Mouse (Mus musculus) brown adipose tissue, adult 24 weeks (tissue): ENCODE data around the gene Rad51b. TPM values are rescaled to one million over a fixed set of nuclear protein-coding genes. Genes with fewer than 3 reads are reported as not detected.
A peak's percentile ranks its signal among the peaks of the same experiment; 100 is the strongest.

Experiments
- H3K27ac ChIP-seq: fragments of 200-500 bp; replicated peaks from 2 replicates; pipeline ENCODE4 v1.5.1; 2012; ENCODE audit warnings: low read depth, mild to moderate bottlenecking, low read length
- H3K4me1 ChIP-seq: fragments of 200-500 bp; 2 replicates; pipeline ENCODE4 v1.6.1; 2012; ENCODE audit warnings: low read length, mixed read lengths; ENCODE audit not compliant: control insufficient read depth, insufficient read depth, insufficient read length
- H3K4me3 ChIP-seq: fragments of 200-500 bp; 2 replicates; pipeline ENCODE4 v1.5.1; 2012; ENCODE audit warnings: low read depth, mild to moderate bottlenecking, low read length, moderate library complexity; ENCODE audit not compliant: insufficient read depth
- polyA plus RNA-seq: library from polyadenylated mRNA; stranded (reverse); fragments of >200 nt; gene quantifications from 2 replicates; pipeline ENCODE4 v1.2.4, GENCODE M21; 2012; ENCODE audit not compliant: missing spikeins, insufficient read depth, insufficient read length

The Rad51b gene
- polyA plus RNA-seq, result 0.63 and 0.75 TPM in 2 replicates

DNA sequence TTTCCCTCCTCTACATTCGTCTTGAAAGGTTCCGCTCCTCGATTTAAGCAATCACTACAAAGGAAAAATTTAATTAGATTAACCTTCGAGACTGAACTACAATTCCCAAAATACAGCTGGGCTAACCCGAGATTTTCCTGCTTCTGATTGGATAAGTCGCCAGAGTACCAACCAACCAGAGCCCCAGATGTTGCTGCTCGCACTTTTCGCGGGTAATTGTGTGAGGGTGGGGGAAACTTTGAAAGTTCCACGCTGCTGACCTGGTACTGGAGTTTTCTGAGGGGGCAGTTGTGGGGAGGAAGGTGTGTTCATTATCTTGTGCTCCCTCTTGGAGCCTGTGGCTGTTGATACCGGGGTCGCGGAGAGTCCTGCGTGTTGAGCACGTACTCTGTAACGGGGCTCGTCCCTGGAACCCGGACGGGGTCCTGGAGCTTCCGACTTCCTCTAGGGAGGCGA, at the start of gene Rad51b:
Rad51b (plus strand) TSS at position 162 of the 456 bp plus-strand sequence.
- H3K4me3 ChIP-seq, result peak within 1 kb of the TSS; percentile 94
- H3K4me1 ChIP-seq, result no peaks in the 10 kb centered on the region; the same call in 1 of the 2 replicates

DNA sequence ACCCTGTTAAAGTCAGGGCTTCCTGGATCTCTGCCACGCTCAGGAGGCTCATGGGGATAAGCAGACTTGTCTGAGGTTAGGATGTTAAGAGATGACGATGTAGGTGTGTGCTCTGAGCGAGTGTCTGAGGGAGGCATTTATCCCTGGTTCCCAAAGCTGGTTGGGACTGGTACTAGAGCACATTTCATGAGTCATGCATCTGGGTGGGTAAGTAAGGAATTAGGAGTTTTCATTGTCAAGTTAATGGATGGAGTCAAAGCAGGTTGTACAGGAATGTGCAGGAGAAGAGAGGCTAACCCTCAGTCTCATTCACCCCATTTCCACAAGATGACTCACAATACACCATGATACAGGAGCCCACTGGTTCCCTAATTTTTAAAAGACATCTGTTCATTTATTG, 49.0 kb upstream of the Rad51b start:
- Histone ChIP-seq H3K4me1 (no peaks in the 10 kb centered on the region), H3K4me3 (no peak overlapping the region)

More for the DNA sequence above, at the start of gene Rad51b:
- 0 out of 2 replicates have a peak within 1 kb of the TSS, but pooled peaks have one; percentile 15 for H3K27ac ChIP-seq

DNA sequence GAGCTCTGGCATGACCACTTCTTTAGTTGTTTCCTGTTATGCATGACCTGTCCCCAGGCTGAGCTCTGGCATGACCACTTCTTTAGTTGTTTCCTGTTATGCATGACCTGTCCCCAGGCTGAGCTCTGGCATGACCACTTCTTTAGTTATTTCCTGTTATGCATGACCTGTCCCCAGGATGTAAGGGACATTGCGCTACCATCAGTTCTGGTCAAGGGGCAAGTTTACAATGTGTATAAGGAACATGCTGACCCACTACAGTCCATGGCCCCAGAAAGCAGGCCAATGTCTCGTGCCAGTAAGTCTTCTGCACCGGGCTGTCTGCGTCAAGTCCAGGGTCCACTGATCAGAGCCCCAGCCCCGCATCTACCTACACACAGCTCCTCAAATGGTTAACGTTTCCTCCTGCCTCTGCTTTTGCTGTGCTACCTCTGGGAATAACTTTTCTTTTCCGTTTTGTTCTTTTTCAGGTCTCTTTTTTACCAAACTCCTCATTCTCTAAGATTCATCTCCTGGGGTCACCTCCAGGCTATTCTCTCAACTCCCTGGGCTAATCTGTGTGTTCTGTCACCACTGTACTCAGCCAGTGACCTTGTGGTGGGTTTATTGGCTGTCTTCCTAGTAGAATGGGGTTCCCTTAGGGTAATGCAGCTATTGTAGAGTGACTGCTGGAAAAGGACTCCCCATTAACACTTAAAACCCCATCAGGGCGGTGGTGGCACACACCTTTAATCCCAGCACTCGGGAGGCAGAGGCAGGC, 43.6 kb upstream of the Rad51b start:
- peak overlapping the region; percentile 47; the same call in 1 of the 2 replicates for H3K27ac ChIP-seq
- no peaks in the 10 kb centered on the region for H3K4me1 ChIP-seq
- H3K4me3 ChIP-seq, result no peak overlapping the region

More for the DNA sequence above, 49.0 kb upstream of the Rad51b start:
- no peak overlapping the region for H3K27ac ChIP-seq

DNA sequence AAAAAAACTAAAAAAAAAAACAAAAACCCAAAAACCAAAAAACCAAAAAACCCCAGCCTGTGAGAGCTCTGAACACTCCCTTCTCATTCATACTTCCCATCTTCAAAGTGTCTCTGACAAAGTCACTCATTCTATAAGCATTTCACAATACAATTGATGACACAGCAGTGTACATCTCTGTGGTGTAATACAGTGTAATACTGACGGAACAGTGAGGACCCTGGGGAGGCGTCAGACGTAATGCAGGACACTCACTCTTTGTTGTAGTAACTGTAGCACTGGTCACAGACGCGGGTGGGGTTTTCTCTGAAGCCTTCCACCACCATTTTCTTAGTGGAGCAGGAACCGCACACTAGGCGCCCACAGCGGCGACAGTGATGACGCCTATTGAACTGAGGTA, 42.1 kb upstream of the Rad51b start:
- Histone ChIP-seq H3K4me1 (no peaks in the 10 kb centered on the region), H3K27ac (no peak overlapping the region), H3K4me3 (no peak overlapping the region)

DNA sequence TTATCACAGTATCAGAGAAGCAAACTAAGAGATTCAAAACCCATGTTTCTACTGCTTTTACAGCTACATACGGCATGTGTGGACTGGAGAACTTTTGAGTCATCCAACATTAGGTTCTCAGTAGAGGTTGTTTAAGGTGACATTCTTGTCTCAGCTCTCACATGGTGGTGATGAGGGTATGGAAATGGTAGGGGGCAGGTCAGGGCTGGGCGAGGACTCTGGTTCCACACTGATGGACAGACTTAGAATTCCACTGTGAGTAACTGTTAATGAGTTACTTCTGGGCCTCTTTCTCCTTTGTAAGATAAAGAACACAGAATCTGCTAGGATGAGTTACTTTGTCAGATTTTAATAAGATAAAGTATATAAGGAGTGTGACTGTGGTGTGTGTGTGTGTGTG, 36.9 kb upstream of the Rad51b start:
- no peak overlapping the region for H3K27ac ChIP-seq

DNA sequence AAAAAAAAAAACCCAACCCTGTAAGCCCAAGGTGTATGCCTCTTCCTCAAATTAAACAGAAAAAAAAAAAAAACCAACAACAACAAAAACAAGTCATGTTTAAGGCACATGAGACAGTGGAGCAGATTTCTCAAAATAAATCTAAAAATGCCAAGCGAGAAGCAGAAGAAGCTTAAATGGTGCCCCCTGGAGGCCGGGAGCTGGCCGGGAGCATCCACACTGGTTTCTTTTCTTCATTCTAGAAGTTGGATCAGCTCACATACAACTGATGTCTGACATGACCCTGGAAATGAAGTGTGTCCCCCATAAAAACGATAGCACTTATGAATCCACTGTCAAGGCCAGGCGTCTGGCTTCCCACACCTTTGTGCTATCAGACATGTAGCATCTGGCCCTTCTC, 36.0 kb upstream of the Rad51b start:
- Histone ChIP-seq H3K4me1 (no peaks in the 10 kb centered on the region), H3K4me3 (no peak overlapping the region)

More for the DNA sequence above, 36.9 kb upstream of the Rad51b start:
- H3K4me3 ChIP-seq, result no peak overlapping the region
- H3K4me1 ChIP-seq, result no peaks in the 10 kb centered on the region

DNA sequence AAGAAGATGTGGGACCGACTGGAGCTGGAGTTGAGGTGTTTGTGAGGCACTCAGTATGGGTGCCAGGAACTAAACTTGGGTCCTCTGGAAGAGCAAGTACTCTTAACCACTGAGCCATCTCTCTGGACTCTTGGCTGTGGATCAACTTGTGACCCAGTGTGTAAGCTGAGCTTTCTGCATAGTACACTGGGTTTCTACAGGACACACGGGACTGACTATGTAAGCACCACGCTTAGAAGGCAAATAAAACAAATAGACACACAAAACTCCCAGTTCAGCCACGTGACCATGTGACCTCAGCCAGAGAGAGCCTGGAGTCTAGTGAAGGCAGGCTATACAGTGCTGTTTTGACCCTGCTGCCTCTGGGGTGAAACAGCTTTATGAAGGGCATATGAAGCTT, 24.5 kb upstream of the Rad51b start:
- H3K27ac ChIP-seq, result no peak overlapping the region
- no peaks in the 10 kb centered on the region for H3K4me1 ChIP-seq
- H3K4me3 ChIP-seq, result no peak overlapping the region

More for the DNA sequence above, 36.0 kb upstream of the Rad51b start:
- H3K27ac ChIP-seq, result no peak overlapping the region

DNA sequence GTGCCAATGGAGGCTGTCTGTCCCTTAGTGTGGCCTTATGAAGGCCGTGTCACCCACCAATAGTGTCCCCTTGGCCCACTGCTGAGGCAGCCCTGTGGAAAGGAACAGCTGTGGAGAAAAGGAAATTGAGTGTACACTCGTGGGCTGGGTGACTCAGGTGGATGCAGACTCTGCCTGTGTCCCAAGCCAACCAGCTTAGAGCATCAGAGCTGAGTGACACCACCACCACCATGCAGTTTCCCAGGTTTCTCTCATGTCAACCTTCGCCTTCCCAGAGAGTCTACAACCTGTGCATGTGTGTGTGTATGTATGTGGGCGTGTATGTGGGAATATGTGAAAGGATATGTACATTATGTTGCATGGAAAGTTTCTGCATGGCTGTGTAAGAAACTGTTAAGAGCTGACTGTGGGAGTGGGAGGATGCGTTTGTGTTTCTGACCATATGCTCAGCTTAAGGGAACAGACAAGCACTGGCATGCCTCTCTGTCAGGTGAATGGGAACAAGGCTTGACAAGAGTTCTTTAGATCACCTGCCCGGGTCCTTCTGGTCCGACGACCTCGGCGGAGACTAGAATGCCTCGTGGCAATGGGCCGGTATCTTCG, 17.5 kb upstream of the Rad51b start:
- Histone ChIP-seq H3K4me3 (no peak overlapping the region), H3K27ac (no peak overlapping the region), H3K4me1 (no peaks in the 10 kb centered on the region)

DNA sequence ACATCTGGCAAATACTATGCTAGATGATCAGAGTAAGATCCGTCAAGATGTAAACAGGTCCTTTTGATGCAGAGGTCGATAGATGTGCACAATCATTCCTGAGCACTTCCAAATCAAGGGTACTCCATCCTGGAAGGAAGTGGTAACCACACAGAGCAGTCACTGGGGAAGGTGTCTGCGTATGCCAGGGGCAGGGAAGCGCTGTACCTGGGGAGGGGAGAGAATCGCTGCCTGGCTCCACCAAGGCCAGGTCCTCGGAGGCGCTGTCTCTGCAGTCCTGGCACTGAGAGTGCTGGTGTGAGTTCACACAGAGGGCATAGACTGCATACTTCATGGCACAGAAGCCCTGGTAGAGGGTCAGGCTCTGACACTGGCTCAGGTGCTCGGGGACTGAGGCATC, 14.5 kb upstream of the Rad51b start:
- Histone ChIP-seq H3K27ac (no peak overlapping the region), H3K4me3 (no peak overlapping the region), H3K4me1 (no peaks in the 10 kb centered on the region)

DNA sequence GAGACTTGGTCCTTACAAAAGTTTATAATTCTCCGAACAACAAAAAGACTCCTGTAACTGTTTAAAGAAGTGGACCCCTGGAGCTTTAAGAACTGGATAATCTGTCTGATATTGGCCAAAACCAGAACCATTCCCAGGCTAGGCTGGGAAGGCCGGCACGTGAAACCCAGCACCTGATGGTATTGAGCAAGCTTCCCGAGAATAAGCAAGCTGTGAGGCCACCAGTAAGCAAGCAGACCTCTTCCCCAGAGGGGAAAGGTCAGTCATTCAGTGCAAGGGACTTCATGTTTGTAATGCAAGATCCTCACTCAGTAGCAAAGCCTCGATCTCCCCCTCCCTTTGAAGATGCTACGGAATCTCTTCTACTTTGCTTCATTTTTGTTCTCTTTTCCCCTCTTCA, 4.2 kb upstream of the Rad51b start:
- no peaks in the 10 kb centered on the region; the same call in 1 of the 2 replicates for H3K4me1 ChIP-seq
- no peak overlapping the region for H3K27ac ChIP-seq
- no peak overlapping the region for H3K4me3 ChIP-seq

DNA sequence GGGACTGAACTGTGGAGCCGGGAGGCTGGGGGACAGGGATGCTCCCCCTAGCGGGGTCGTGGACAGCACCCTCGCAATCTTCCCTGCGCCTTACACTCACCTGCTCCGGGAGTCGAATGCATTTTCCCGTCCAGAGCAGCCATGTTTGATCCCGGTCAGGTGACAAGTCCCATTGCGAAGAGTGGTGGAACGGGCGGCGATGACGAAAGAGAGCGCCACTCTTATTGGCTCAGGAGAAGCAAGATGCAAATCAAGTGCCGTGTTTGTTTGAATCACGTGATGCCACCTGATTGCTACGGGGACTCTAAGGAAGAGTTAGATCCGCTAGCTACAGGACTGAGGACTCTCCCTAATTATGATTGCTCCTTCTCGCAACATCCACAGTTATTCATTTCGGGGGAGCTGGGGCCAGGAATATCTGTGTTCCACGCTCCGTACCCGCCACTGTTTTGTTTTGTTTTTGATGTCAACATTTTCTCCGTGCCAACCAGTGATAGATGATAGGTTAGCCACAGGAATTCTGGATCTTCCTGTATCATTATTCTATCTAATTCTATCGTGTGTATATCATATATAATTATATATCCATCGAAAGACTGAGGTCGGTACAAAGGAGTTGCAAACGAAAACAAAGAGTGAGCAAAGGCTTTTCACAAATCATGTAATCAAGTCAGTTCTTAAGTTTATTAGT, 811 bp upstream of the Rad51b start, which contains the start of gene Zfyve26:
Zfyve26 (minus strand) TSS at position 179 of the 691 bp plus-strand sequence.
- Histone ChIP-seq H3K4me1 (no peaks in the 10 kb centered on the region; the same call in 1 of the 2 replicates), H3K27ac (0 out of 2 replicates have a peak within 1 kb of the TSS, but pooled peaks have one; percentile 15), H3K4me3 (peak within 1 kb of the TSS; percentile 94)

DNA sequence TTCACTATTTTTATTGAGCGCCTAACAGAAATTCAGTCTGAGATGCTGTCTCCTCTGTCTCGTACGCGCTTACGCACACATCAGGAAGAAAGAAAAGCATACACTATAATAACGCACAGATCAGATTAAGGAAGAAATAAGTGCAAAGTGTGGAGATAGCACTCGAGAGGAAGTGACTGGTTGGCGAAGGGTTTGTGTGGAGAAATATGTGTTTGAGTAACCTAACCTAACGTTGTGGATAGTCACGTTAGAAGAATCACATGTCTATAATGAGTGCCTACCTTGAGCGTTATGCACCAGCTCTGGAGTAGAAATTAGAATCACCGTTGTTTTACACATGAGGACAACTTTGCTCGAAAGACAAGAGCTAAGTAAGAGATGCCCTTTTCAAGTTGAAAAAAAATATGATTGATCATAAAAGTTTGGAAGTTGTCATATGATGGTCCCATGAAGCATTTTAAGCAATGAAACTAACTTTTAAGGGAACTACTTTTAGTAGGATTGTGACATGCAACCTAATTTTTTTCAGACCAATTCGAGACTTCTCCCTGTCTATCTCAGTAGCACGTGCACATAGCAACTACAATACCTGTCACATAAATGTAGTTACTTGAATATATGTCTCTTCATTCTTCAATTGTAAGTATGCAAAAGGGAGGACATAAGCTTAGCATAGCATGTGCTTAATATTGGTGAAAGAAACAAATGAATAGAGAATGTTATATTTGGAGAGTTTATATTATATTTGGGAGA, 978 bp downstream of the Rad51b start:
- H3K4me3 ChIP-seq, result peak overlapping the region; percentile 94; the same call in 1 of the 2 replicates

DNA sequence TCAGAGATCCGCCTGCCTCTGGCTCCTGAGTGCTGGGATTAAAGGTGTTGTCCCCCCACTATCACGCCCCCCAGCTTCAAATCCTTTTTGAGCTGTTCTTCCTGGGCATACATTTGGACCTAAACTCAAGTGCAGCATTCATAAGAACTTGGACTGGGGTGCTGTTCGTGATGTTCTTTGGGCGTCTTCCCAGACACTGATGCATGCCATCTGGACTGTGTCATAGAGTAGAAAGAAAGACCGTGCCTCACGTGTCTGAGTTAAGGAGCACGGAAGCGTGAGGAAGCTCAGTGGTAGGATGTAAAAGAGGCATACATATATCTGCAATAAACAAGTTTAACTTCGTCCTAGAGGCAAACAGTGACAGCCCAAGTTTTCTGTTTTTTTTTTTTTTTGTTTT, 4.7 kb downstream of the Rad51b start:
- Histone ChIP-seq H3K4me1 (no peaks in the 10 kb centered on the region), H3K27ac (no peak overlapping the region), H3K4me3 (no peak overlapping the region)

More for the DNA sequence above, 978 bp downstream of the Rad51b start:
- no peaks in the 10 kb centered on the region; the same call in 1 of the 2 replicates for H3K4me1 ChIP-seq
- no peak overlapping the region for H3K27ac ChIP-seq

DNA sequence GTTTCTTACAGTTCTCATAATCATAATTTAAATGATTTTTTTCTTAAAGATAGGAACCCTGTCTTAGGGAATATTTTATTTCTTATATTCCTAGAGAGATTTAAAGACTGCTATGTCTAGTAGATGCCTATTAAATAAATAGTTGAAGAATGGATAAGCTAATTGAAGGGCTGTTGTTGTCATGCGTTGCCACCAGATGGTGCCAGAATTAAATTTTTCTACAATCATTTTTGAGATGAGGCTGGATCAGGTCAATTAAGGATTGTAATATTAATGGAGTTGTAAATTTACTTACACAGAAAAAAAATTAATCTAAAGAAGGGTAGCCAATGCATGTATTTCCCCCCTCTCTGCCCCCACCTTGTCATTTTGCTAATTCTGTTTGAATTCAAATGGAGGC, 8.0 kb downstream of the Rad51b start:
- no peak overlapping the region for H3K4me3 ChIP-seq
- H3K4me1 ChIP-seq, result no peaks in the 10 kb centered on the region
- no peak overlapping the region for H3K27ac ChIP-seq
